Mouse (Mus musculus) stomach, postnatal 0 days (tissue): ENCODE data around the gene Zfy2. TPM values are rescaled to one million over a fixed set of nuclear protein-coding genes. Genes with fewer than 3 reads are reported as not detected.

Experiments
- ATAC-seq: fragments of 200-750 bp; cut with Nextera tagmentation; 2 replicates; pipeline ENCODE4 v1.8.0; 2017; ENCODE audit not compliant: low FRiP score, low TSS enrichment
- DNase-seq: peaks from one replicate; pipeline ENCODE4 v3.0.0-alpha.2; 2016; ENCODE audit warnings: low spot score
- H3K27ac ChIP-seq: fragments of 300-500 bp; sonication (generic); replicated peaks from 2 replicates; pipeline ENCODE4 v1.5.1; 2014; ENCODE audit warnings: mild to moderate bottlenecking, control low read depth
- H3K27me3 ChIP-seq: fragments of 300-500 bp; sonication (generic); 2 replicates; pipeline ENCODE4 v1.6.1; 2014; ENCODE audit warnings: low read length; ENCODE audit not compliant: control insufficient read depth, insufficient read depth
- H3K36me3 ChIP-seq: fragments of 300-500 bp; sonication (generic); 2 replicates; pipeline ENCODE4 v1.6.1; 2014; ENCODE audit warnings: low read length, mixed read lengths; ENCODE audit not compliant: control insufficient read depth, insufficient read depth
- H3K4me1 ChIP-seq: fragments of 300-500 bp; sonication (generic); replicated peaks from 2 replicates; pipeline ENCODE4 v1.6.1; 2014; ENCODE audit warnings: antibody characterized with exemption; ENCODE audit not compliant: control insufficient read depth, insufficient read depth
- H3K4me2 ChIP-seq: fragments of 300-500 bp; sonication (generic); replicated peaks from 2 replicates; pipeline ENCODE4 v1.6.1; 2014; ENCODE audit warnings: low read depth, mild to moderate bottlenecking, control low read depth, moderate library complexity
- H3K4me3 ChIP-seq: fragments of 300-500 bp; sonication (generic); 2 replicates; pipeline ENCODE4 v1.5.1; 2014; ENCODE audit warnings: low read depth, low read length, control low read depth
- H3K9ac ChIP-seq: fragments of 300-500 bp; sonication (generic); 2 replicates; pipeline ENCODE4 v1.6.1; 2014; ENCODE audit warnings: mild to moderate bottlenecking, low read length, control low read depth, mixed read lengths
- H3K9me3 ChIP-seq: fragments of 300-500 bp; sonication (generic); 2 replicates; pipeline ENCODE4 v1.6.1; 2016; ENCODE audit warnings: low read length; ENCODE audit not compliant: control insufficient read depth
- CTCF ChIP-seq: IDR thresholded peaks from 2 replicates; pipeline ENCODE4 v1.5.1; 2016; ENCODE audit warnings: antibody characterized with exemption, low read depth, mild to moderate bottlenecking, moderate library complexity
- EP300 ChIP-seq: optimal IDR thresholded peaks from 2 replicates; pipeline ENCODE3; 2016; ENCODE audit warnings: antibody characterized with exemption
- whole genome bisulfite sequencing: fragments of 180-500 bp; shearing (Covaris S2); extraction: QIAGEN DNeasy Blood & Tissue Kit; methylation state at CpG from one replicate; pipeline ENCODE4 v1.1.7; 2014; 5-methylcytosine and 5-hydroxymethylcytosine counted together
- polyA plus RNA-seq: library from polyadenylated mRNA; unstranded; fragments of >200 nt; fragmentation: Nextera tagmentation; extraction: Ambion mirVana; gene quantifications from 2 replicates; pipeline ENCODE4 v1.2.1, GENCODE M21; 2015

The Zfy2 gene
- polyA plus RNA-seq, result not detected in 2 replicates

GRCm38 (mm10) chrY:2170309-2170708 lies at the start of gene Zfy2:
Zfy2 (minus strand) TSS chrY:2170409.
- no peak within 1 kb of the TSS for H3K9ac ChIP-seq
- no peaks in the 10 kb centered on the region for H3K27me3 ChIP-seq
- H3K27ac ChIP-seq, result no peak within 1 kb of the TSS
- no peak within 1 kb of the TSS for H3K4me3 ChIP-seq
- H3K4me2 ChIP-seq, result no peak within 1 kb of the TSS
- no peaks in the 10 kb centered on the region for H3K36me3 ChIP-seq
- no peaks in the 10 kb centered on the region for H3K4me1 ChIP-seq
- DNase-seq, result no peak
- WGBS, result 75% methylated on average over 1 of the region's 2 CpGs
- H3K9me3 ChIP-seq, result no peaks in the 10 kb centered on the region
- TF ChIP-seq CTCF (no peak), EP300 (no peak)
- ATAC-seq, result no peak
